Mouse (Mus musculus): Measurements from ENCODE around the gene Ppcs. TPM values are rescaled to one million over a fixed set of nuclear protein-coding genes. Genes with fewer than 3 reads are reported as not detected.

Ppcs gene
- polyA plus RNA-seq, 1 experiment from 2014 or later, result 49.0 TPM

- Histone ChIP-seq H3K9me3 (ENCODE audit: low read length) (peaks cover 13% of the 10 kb centered on the region), H3K27me3 (ENCODE audit: insufficient read depth, low read length) (no peaks in the 10 kb centered on the region), H3K4me2 (replicated peaks; ENCODE audit: low read depth, low read length) (no peak overlapping the region), H3K27ac (ENCODE audit: low read length) (no peak overlapping the region), H3K4me3 (ENCODE audit: low read length) (no peak overlapping the region), H3K36me3 (ENCODE audit: insufficient read depth, low read length) (peaks cover 15% of the 10 kb centered on the region), H3K9ac (replicated peaks; ENCODE audit: low read length) (no peak overlapping the region), H3K4me1 (ENCODE audit: insufficient read depth, low read length) (no peaks in the 10 kb centered on the region)
- no peak for ATAC-seq (ENCODE audit: low FRiP score, low TSS enrichment)
- whole genome bisulfite sequencing, result 63% methylated on average over 7 of the region's 7 CpGs
These were observed 21.3 kb downstream of the Ppcs start for GRCm38 (mm10) chr4:119400896-119401295.

GRCm38 (mm10) chr4:119398751-119399150 is 23.5 kb downstream of the Ppcs start:
- Histone ChIP-seq H3K27me3 (ENCODE audit: insufficient read depth, low read length) (no peaks in the 10 kb centered on the region), H3K4me3 (ENCODE audit: low read length) (no peak overlapping the region)
- ATAC-seq (ENCODE audit: low FRiP score, low TSS enrichment), result no peak

GRCm38 (mm10) chr4:119390369-119390768 is 31.9 kb downstream of the Ppcs start:
- Histone ChIP-seq H3K9ac (replicated peaks; ENCODE audit: low read length) (no peak overlapping the region), H3K4me2 (replicated peaks; ENCODE audit: low read depth, low read length) (no peak overlapping the region), H3K27ac (ENCODE audit: low read length) (no peak overlapping the region), H3K4me1 (ENCODE audit: insufficient read depth, low read length) (no peaks in the 10 kb centered on the region), H3K36me3 (ENCODE audit: insufficient read depth, low read length) (no peaks in the 10 kb centered on the region), H3K9me3 (ENCODE audit: low read length) (peaks cover 3% of the 10 kb centered on the region; the same call in 1 of the 2 replicates), H3K27me3 (ENCODE audit: insufficient read depth, low read length) (no peaks in the 10 kb centered on the region), H3K4me3 (ENCODE audit: low read length) (no peak overlapping the region)
- no peak for ATAC-seq (ENCODE audit: low FRiP score, low TSS enrichment)
- WGBS, result 91% methylated on average over 1 of the region's 1 CpGs

More at GRCm38 (mm10) chr4:119398751-119399150, 23.5 kb downstream of the Ppcs start:
- Histone ChIP-seq H3K36me3 (ENCODE audit: insufficient read depth, low read length) (peaks cover 14% of the 10 kb centered on the region), H3K9me3 (ENCODE audit: low read length) (peaks cover 13% of the 10 kb centered on the region), H3K9ac (replicated peaks; ENCODE audit: low read length) (no peak overlapping the region), H3K4me1 (ENCODE audit: insufficient read depth, low read length) (no peaks in the 10 kb centered on the region), H3K4me2 (replicated peaks; ENCODE audit: low read depth, low read length) (no peak overlapping the region), H3K27ac (ENCODE audit: low read length) (no peak overlapping the region)
- 81% methylated on average over 7 of the region's 7 CpGs for WGBS

GRCm38 (mm10) chr4:119389184-119389583 is 33.0 kb downstream of the Ppcs start:
- peak; percentile 93 for ATAC-seq (ENCODE audit: low FRiP score, low TSS enrichment)

GRCm38 (mm10) chr4:119381471-119382190 is 40.6 kb downstream of the Ppcs start:
- Histone ChIP-seq H3K27me3 (ENCODE audit: insufficient read depth, low read length) (no peaks in the 10 kb centered on the region), H3K27ac (ENCODE audit: low read length) (no peak overlapping the region), H3K36me3 (ENCODE audit: insufficient read depth, low read length) (no peaks in the 10 kb centered on the region), H3K9me3 (ENCODE audit: low read length) (no peaks in the 10 kb centered on the region), H3K4me3 (ENCODE audit: low read length) (no peak overlapping the region), H3K9ac (replicated peaks; ENCODE audit: low read length) (no peak overlapping the region), H3K4me2 (replicated peaks; ENCODE audit: low read depth, low read length) (no peak overlapping the region), H3K4me1 (ENCODE audit: insufficient read depth, low read length) (no peaks in the 10 kb centered on the region; the same call in 1 of the 2 replicates)
- ATAC-seq (ENCODE audit: low FRiP score, low TSS enrichment), result no peak
- WGBS, result 70% methylated on average over 7 of the region's 7 CpGs

More at GRCm38 (mm10) chr4:119389184-119389583, 33.0 kb downstream of the Ppcs start:
- Histone ChIP-seq H3K9ac (replicated peaks; ENCODE audit: low read length) (no peak overlapping the region), H3K4me1 (ENCODE audit: insufficient read depth, low read length) (no peaks in the 10 kb centered on the region), H3K27me3 (ENCODE audit: insufficient read depth, low read length) (no peaks in the 10 kb centered on the region), H3K4me3 (ENCODE audit: low read length) (no peak overlapping the region), H3K36me3 (ENCODE audit: insufficient read depth, low read length) (no peaks in the 10 kb centered on the region), H3K27ac (ENCODE audit: low read length) (no peak overlapping the region), H3K4me2 (replicated peaks; ENCODE audit: low read depth, low read length) (no peak overlapping the region), H3K9me3 (ENCODE audit: low read length) (peaks cover 3% of the 10 kb centered on the region; the same call in 1 of the 2 replicates)
- whole genome bisulfite sequencing, result 43% methylated on average over 3 of the region's 3 CpGs

DNA sequence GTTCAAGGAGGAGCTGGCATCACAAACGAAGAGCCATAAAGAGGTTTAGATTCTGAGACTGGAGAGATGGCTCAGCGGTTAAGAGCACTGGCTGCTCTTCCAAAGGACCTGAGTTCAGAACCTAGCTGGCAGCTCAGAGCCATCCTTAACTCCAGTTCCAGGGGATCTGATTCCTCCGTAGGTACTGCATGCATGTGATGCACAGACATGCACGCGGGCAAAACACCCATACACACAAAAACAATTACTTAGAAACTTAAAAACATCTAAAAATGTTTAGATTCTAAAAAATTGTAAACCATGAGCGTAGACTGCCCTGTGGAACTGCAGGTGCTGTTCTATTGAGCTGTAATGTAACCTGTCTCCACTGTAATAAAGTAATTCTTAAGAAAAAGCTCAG is 52.8 kb downstream of the Ppcs start:
- no peaks in the 10 kb centered on the region for H3K4me1 ChIP-seq (ENCODE audit: insufficient read depth, low read length)
- no peak overlapping the region for H3K9ac ChIP-seq (replicated peaks; ENCODE audit: low read length)
- H3K27ac ChIP-seq (ENCODE audit: low read length), result no peak overlapping the region
- no peaks in the 10 kb centered on the region for H3K9me3 ChIP-seq (ENCODE audit: low read length)
- ATAC-seq (ENCODE audit: low FRiP score, low TSS enrichment), result no peak
- H3K27me3 ChIP-seq (ENCODE audit: insufficient read depth, low read length), result no peaks in the 10 kb centered on the region
- H3K4me3 ChIP-seq (ENCODE audit: low read length), result no peak overlapping the region
- H3K4me2 ChIP-seq (replicated peaks; ENCODE audit: low read depth, low read length), result no peak overlapping the region
- 89% methylated on average over 6 of the region's 6 CpGs for WGBS
- H3K36me3 ChIP-seq (ENCODE audit: insufficient read depth, low read length), result no peaks in the 10 kb centered on the region

Other genes starting within 250 kb of the Ppcs start
- 9.5 and 9.8 TPM in 2 replicates for gene Zfp691, start 248.2 kb downstream of the Ppcs start, polyA plus RNA-seq (2015; fragmentation: Nextera tagmentation; extraction: Ambion mirVana)
- 1.4 and 1.8 TPM in 2 replicates for gene Ermap, start 232.4 kb downstream of the Ppcs start, polyA plus RNA-seq (2015; fragmentation: Nextera tagmentation; extraction: Ambion mirVana)
- 121 and 125 TPM in 2 replicates for gene Svbp, start 227.1 kb downstream of the Ppcs start, polyA plus RNA-seq (2015; fragmentation: Nextera tagmentation; extraction: Ambion mirVana)
- gene Tmem269, start 204.2 kb downstream of the Ppcs start, polyA plus RNA-seq (2015; fragmentation: Nextera tagmentation; extraction: Ambion mirVana), result not detected in 2 replicates
- 31.1 and 33.7 TPM in 2 replicates for gene AU022252, start 189.7 kb downstream of the Ppcs start, polyA plus RNA-seq (2015; fragmentation: Nextera tagmentation; extraction: Ambion mirVana)
- gene P3h1, start 189.5 kb downstream of the Ppcs start, polyA plus RNA-seq (2015; fragmentation: Nextera tagmentation; extraction: Ambion mirVana), result 35.8 and 36.0 TPM in 2 replicates
- gene Cldn19, start 167.0 kb downstream of the Ppcs start, polyA plus RNA-seq (2015; fragmentation: Nextera tagmentation; extraction: Ambion mirVana), result 22.4 and 24.4 TPM in 2 replicates
- 494 and 555 TPM in 2 replicates for gene Ybx1, start 127.8 kb downstream of the Ppcs start, polyA plus RNA-seq (2015; fragmentation: Nextera tagmentation; extraction: Ambion mirVana)
- gene Ppih, start 101.9 kb downstream of the Ppcs start, polyA plus RNA-seq (2015; fragmentation: Nextera tagmentation; extraction: Ambion mirVana), result 88.6 and 93.5 TPM in 2 replicates
- gene Ccdc30, start 6.9 kb downstream of the Ppcs start, polyA plus RNA-seq (2015; fragmentation: Nextera tagmentation; extraction: Ambion mirVana), result 7.5 TPM in 2 replicates
- 0.75 and 0.87 TPM in 2 replicates for gene Zmynd12, start 394 bp upstream of the Ppcs start, polyA plus RNA-seq (2015; fragmentation: Nextera tagmentation; extraction: Ambion mirVana)
- 1.8 and 2.2 TPM in 2 replicates for gene Rimkla, start 70.2 kb upstream of the Ppcs start, polyA plus RNA-seq (2015; fragmentation: Nextera tagmentation; extraction: Ambion mirVana)
- gene Foxj3, start 114.6 kb upstream of the Ppcs start, polyA plus RNA-seq (2015; fragmentation: Nextera tagmentation; extraction: Ambion mirVana), result 25.4 and 27.8 TPM in 2 replicates
- gene Frg2f1, start 117.1 kb upstream of the Ppcs start, polyA plus RNA-seq (2015; fragmentation: Nextera tagmentation; extraction: Ambion mirVana), result 4.5 and 5.4 TPM in 2 replicates
- gene Guca2a, start 215.3 kb upstream of the Ppcs start, polyA plus RNA-seq (2015; fragmentation: Nextera tagmentation; extraction: Ambion mirVana), result 11.4 and 13.4 TPM in 2 replicates
- gene Guca2b, start 236.5 kb upstream of the Ppcs start, polyA plus RNA-seq (2015; fragmentation: Nextera tagmentation; extraction: Ambion mirVana), result 4.1 and 6.0 TPM in 2 replicates